ENCODE assay signal across 8 mouse cellular contexts in genomic region chr13:80862215-80862614, GRCm38 (mm10). TPM values are rescaled to one million over a fixed set of nuclear protein-coding genes. Genes with fewer than 3 reads are reported as not detected.
DNase-seq lines count a peak whose midpoint lies in the region; ATAC-seq lines count a peak whose summit lies in the region.

No protein-coding gene starts in this region.

- intact Hi-C loops in left cerebral cortex, postnatal 25 days (cut with DNase I): loop anchor here (1.0 to 10.0 kb wide), 6 partner anchors 293 to 893 kb away; no protein-coding TSS in a partner anchor

- no peak overlapping the region for H3K27ac ChIP-seq in forebrain, embryonic 13.5 days
- no peak overlapping the region for H3K27ac ChIP-seq in midbrain, embryonic 14.5 days (replicated peaks; ENCODE audit: low read depth, low read length)

- no peaks in the 10 kb centered on the region for H3K27me3 ChIP-seq in forebrain, embryonic 13.5 days
- H3K27me3 ChIP-seq in midbrain, embryonic 14.5 days (ENCODE audit: control insufficient read depth, insufficient read depth, low read length): no peaks in the 10 kb centered on the region

- ATAC-seq in forebrain, embryonic 13.5 days: peak; percentile 88
- ATAC-seq in midbrain, embryonic 14.5 days (ENCODE audit: low FRiP score, low TSS enrichment): peak; percentile 53; the same call in 1 of the 2 replicates

- H3K36me3 ChIP-seq in forebrain, embryonic 13.5 days (ENCODE audit: poor library complexity, severe bottlenecking): no peaks in the 10 kb centered on the region
- H3K36me3 ChIP-seq in midbrain, embryonic 14.5 days (ENCODE audit: control insufficient read depth, insufficient read depth, low read length): no peaks in the 10 kb centered on the region

- H3K4me1 ChIP-seq in forebrain, embryonic 13.5 days: no peaks in the 10 kb centered on the region
- H3K4me1 ChIP-seq in midbrain, embryonic 14.5 days (ENCODE audit: control insufficient read depth, insufficient read depth, low read length): no peaks in the 10 kb centered on the region

- peak; percentile 63 for DNase-seq in layer of hippocampus, adult 11-12 months (ENCODE audit: low spot score)
- no peak for DNase-seq in layer of hippocampus, adult 9-10 months (ENCODE audit: low spot score)
- peak; percentile 37 for DNase-seq in c-Kit-positive CD71-negative TER-119-negative erythroid progenitor cells, embryonic 14.5 days (ENCODE audit: low read depth)
- DNase-seq in hindlimb bud, embryonic 11.5 days (ENCODE audit: extremely low spot score, low read depth, low spot score): peak; percentile 39
- peak; percentile 63 to 68 for DNase-seq in left cerebral cortex, postnatal 25 days (ENCODE audit: low spot score in 2 of 2)
- peak; percentile 90 for DNase-seq in midbrain, embryonic 14.5 days
- DNase-seq in spleen, postnatal 14 days (ENCODE audit: low spot score in 2 of 2): peak; percentile 19 to 59

- 16% methylated on average over 5 of the region's 5 CpGs for WGBS in forebrain, embryonic 13.5 days
- WGBS in midbrain, embryonic 14.5 days: 20% methylated on average over 5 of the region's 5 CpGs

- no peak overlapping the region for H3K4me2 ChIP-seq in forebrain, embryonic 13.5 days
- H3K4me2 ChIP-seq in midbrain, embryonic 14.5 days (ENCODE audit: low read length): no peak overlapping the region

- H3K9ac ChIP-seq in forebrain, embryonic 13.5 days: no peak overlapping the region
- H3K9ac ChIP-seq in midbrain, embryonic 14.5 days (replicated peaks; ENCODE audit: low read length): no peak overlapping the region

- no peak overlapping the region for H3K4me3 ChIP-seq in forebrain, embryonic 13.5 days
- H3K4me3 ChIP-seq in midbrain, embryonic 14.5 days (replicated peaks; ENCODE audit: low read depth, low read length): no peak overlapping the region

- no peaks in the 10 kb centered on the region for H3K9me3 ChIP-seq in forebrain, embryonic 13.5 days (replicated peaks)
- H3K9me3 ChIP-seq in midbrain, embryonic 14.5 days (ENCODE audit: control insufficient read depth, low read length): no peaks in the 10 kb centered on the region

RNA-seq across cellular contexts. Expression of gene Arrdc3, which starts 21.0 kb away (rescaled TPM):
- 55.7 and 58.3 TPM in 2 replicates for polyA plus RNA-seq in forebrain, embryonic 13.5 days (2015; fragmentation: Nextera tagmentation; extraction: Ambion mirVana)
- 10 to 100 TPM; 33.6 to 37.5 TPM for total RNA-seq in left cerebral cortex, postnatal 25 days (2021)
- polyA plus RNA-seq in midbrain, embryonic 14.5 days (2014; fragmentation: Nextera tagmentation; extraction: Ambion mirVana): 39.3 and 80.6 TPM in 2 replicates
